Mouse (Mus musculus) lung, postnatal 0 days (tissue): ENCODE measurements at regions not wholly inside any gene's neighbourhood (a gene's known extent, or its start where the extent isn't known, plus 50 kb on each side); places are given as distances from the start of the nearest gene placed in this dataset.
"Not testable (repeated sequence)": the region's sequence is repeated elsewhere in the genome, so short reads cannot be mapped to it uniquely, and the experiment has no call there.

Experiments used
- ATAC-seq: fragments of 200-750 bp; cut with Nextera tagmentation; 2 replicates; pipeline ENCODE4 v1.8.0; 2017; ENCODE audit warnings: moderate library complexity
- DNase-seq: peaks from one replicate; pipeline ENCODE4 v3.0.0-alpha.2; 2016; ENCODE audit warnings: low spot score
- H3K27ac ChIP-seq: fragments of 300-500 bp; sonication (generic); 2 replicates; pipeline ENCODE4 v1.5.1; 2014; ENCODE audit warnings: antibody characterized with exemption, mild to moderate bottlenecking, low read length, mixed read lengths
- H3K27me3 ChIP-seq: fragments of 300-500 bp; sonication (generic); replicated peaks from 2 replicates; pipeline ENCODE4 v1.6.1; 2014; ENCODE audit warnings: low read length, mixed read lengths; ENCODE audit not compliant: insufficient read depth
- H3K36me3 ChIP-seq: fragments of 300-500 bp; sonication (generic); 2 replicates; pipeline ENCODE4 v1.6.1; 2014; ENCODE audit warnings: low read length, mixed read lengths; ENCODE audit not compliant: insufficient read depth
- H3K4me1 ChIP-seq: fragments of 300-500 bp; sonication (generic); 2 replicates; pipeline ENCODE4 v1.6.1; 2014; ENCODE audit warnings: antibody characterized with exemption, low read depth, low read length, mixed read lengths; ENCODE audit not compliant: insufficient read depth
- H3K4me2 ChIP-seq: fragments of 300-500 bp; sonication (generic); replicated peaks from 2 replicates; pipeline ENCODE4 v1.6.1; 2014; ENCODE audit warnings: low read depth, mild to moderate bottlenecking, low read length, moderate library complexity, mixed read lengths
- H3K4me3 ChIP-seq: fragments of 300-500 bp; sonication (generic); 2 replicates; pipeline ENCODE4 v1.5.1; 2014; ENCODE audit warnings: low read depth, low read length
- H3K9ac ChIP-seq: fragments of 300-500 bp; sonication (generic); replicated peaks from 2 replicates; pipeline ENCODE4 v1.6.1; 2014; ENCODE audit warnings: low read depth, mild to moderate bottlenecking
- H3K9me3 ChIP-seq: fragments of 300-500 bp; sonication (generic); 2 replicates; pipeline ENCODE4 v1.6.1; 2016; ENCODE audit warnings: low read length, mixed read lengths
- CTCF ChIP-seq: IDR thresholded peaks from 2 replicates; pipeline ENCODE4 v1.5.1; 2016; ENCODE audit warnings: antibody characterized with exemption, mild to moderate bottlenecking
- EP300 ChIP-seq: IDR thresholded peaks from 2 replicates; pipeline ENCODE4 v1.6.1; 2016; ENCODE audit warnings: antibody characterized with exemption, mild to moderate bottlenecking, control low read depth
- WGBS: fragments of 180-500 bp; shearing (Covaris S2); extraction: QIAGEN DNeasy Blood & Tissue Kit; methylation state at CpG from one replicate; pipeline ENCODE4 v1.1.7; 2014; 5-methylcytosine and 5-hydroxymethylcytosine counted together

- WGBS: 43% methylated on average over 1 of the region's 1 CpGs
- H3K27me3 ChIP-seq: no peaks in the 10 kb centered on the region
- no peak overlapping the region for H3K4me3 ChIP-seq
- H3K36me3 ChIP-seq: no peaks in the 10 kb centered on the region
- no peaks in the 10 kb centered on the region for H3K4me1 ChIP-seq
- DNase-seq (no peak), ATAC-seq (no peak)
- H3K9me3 ChIP-seq: no peaks in the 10 kb centered on the region
- TF ChIP-seq EP300 (no peak), CTCF (no peak)
- no peak overlapping the region for H3K27ac ChIP-seq
- H3K4me2 ChIP-seq: no peak overlapping the region
- no peak overlapping the region for H3K9ac ChIP-seq
Observed at GRCm38 (mm10) chr9:33681129-33681528, 804.6 kb upstream of the Kirrel3 start.

GRCm38 (mm10) chr9:33691731-33692130 lies 794.0 kb upstream of the Kirrel3 start:
- DNase-seq (no peak), ATAC-seq (no peak)
- Histone ChIP-seq H3K36me3 (no peaks in the 10 kb centered on the region), H3K4me3 (no peak overlapping the region), H3K27me3 (no peaks in the 10 kb centered on the region), H3K4me1 (no peaks in the 10 kb centered on the region), H3K4me2 (no peak overlapping the region), H3K27ac (no peak overlapping the region), H3K9me3 (no peaks in the 10 kb centered on the region), H3K9ac (no peak overlapping the region)
- TF ChIP-seq EP300 (no peak), CTCF (no peak)
- 74% methylated on average over 4 of the region's 4 CpGs for WGBS

GRCm38 (mm10) chr9:33717614-33718013 lies 768.1 kb upstream of the Kirrel3 start:
- no peak overlapping the region for H3K9ac ChIP-seq
- H3K4me3 ChIP-seq: no peak overlapping the region
- WGBS: 93% methylated on average over 2 of the region's 2 CpGs
- no peaks in the 10 kb centered on the region for H3K4me1 ChIP-seq
- ATAC-seq (no peak), DNase-seq (no peak)
- no peak overlapping the region for H3K27ac ChIP-seq
- H3K27me3 ChIP-seq: no peaks in the 10 kb centered on the region
- no peak overlapping the region for H3K4me2 ChIP-seq
- no peaks in the 10 kb centered on the region for H3K9me3 ChIP-seq
- no peaks in the 10 kb centered on the region for H3K36me3 ChIP-seq
- no peak for TF ChIP-seq CTCF
- TF ChIP-seq EP300: no peak

- H3K4me2 ChIP-seq: no peak overlapping the region
- H3K36me3 ChIP-seq: no peaks in the 10 kb centered on the region
- TF ChIP-seq CTCF (no peak), EP300 (no peak)
- H3K9ac ChIP-seq: no peak overlapping the region
- 93% methylated on average over 1 of the region's 1 CpGs for WGBS
- ATAC-seq (no peak), DNase-seq (no peak)
- no peaks in the 10 kb centered on the region for H3K27me3 ChIP-seq
- no peak overlapping the region for H3K27ac ChIP-seq
- no peaks in the 10 kb centered on the region for H3K4me1 ChIP-seq
- H3K4me3 ChIP-seq: no peak overlapping the region
- H3K9me3 ChIP-seq: no peaks in the 10 kb centered on the region
Observed at GRCm38 (mm10) chr9:33724811-33725210, 760.9 kb upstream of the Kirrel3 start.

GRCm38 (mm10) chr9:33728058-33728457 lies 757.6 kb upstream of the Kirrel3 start:
- not testable (repeated sequence) for H3K9ac ChIP-seq, H3K9me3 ChIP-seq, H3K27ac ChIP-seq, H3K27me3 ChIP-seq, H3K4me3 ChIP-seq, H3K4me2 ChIP-seq, H3K36me3 ChIP-seq, H3K4me1 ChIP-seq, ATAC-seq, DNase-seq
- WGBS: 73% methylated on average over 14 of the region's 37 CpGs

GRCm38 (mm10) chr9:33760701-33761100 lies 725.0 kb upstream of the Kirrel3 start:
- Histone ChIP-seq H3K4me2 (no peak overlapping the region), H3K36me3 (no peaks in the 10 kb centered on the region), H3K9ac (no peak overlapping the region), H3K27ac (no peak overlapping the region), H3K4me1 (no peaks in the 10 kb centered on the region), H3K27me3 (no peaks in the 10 kb centered on the region), H3K4me3 (no peak overlapping the region), H3K9me3 (no peaks in the 10 kb centered on the region)
- TF ChIP-seq EP300 (no peak), CTCF (no peak)
- ATAC-seq (no peak), DNase-seq (peak; percentile 9)

- H3K36me3 ChIP-seq: no peaks in the 10 kb centered on the region
- no peaks in the 10 kb centered on the region for H3K27me3 ChIP-seq
- H3K27ac ChIP-seq: no peak overlapping the region
- no peak for TF ChIP-seq CTCF
- no peak for TF ChIP-seq EP300
- DNase-seq (no peak), ATAC-seq (no peak)
- H3K9ac ChIP-seq: no peak overlapping the region
- no peak overlapping the region for H3K4me3 ChIP-seq
- WGBS: 68% methylated on average over 2 of the region's 2 CpGs
- no peaks in the 10 kb centered on the region for H3K4me1 ChIP-seq
- H3K9me3 ChIP-seq: no peaks in the 10 kb centered on the region
- H3K4me2 ChIP-seq: no peak overlapping the region
Observed at GRCm38 (mm10) chr9:33766235-33766634, 719.5 kb upstream of the Kirrel3 start.
